Mouse (Mus musculus) spleen, adult 2 months (tissue): Measurements from ENCODE around the gene Exosc3. TPM values are rescaled to one million over a fixed set of nuclear protein-coding genes. Genes with fewer than 3 reads are reported as not detected.

Experiments used
- DNase-seq, 2 experiments: peaks; one replicate each; pipeline versions ENCODE4 v3.0.0 to v3.0.0-alpha.2; 2012 to 2021; ENCODE audit warnings: low spot score in 2 of 2, low read depth in 1 of 2
- H3K27ac ChIP-seq: fragments of 200-500 bp; 2 replicates; pipeline ENCODE4 v1.5.1; 2012; ENCODE audit warnings: low read length, inconsistent platforms; ENCODE audit not compliant: insufficient read depth
- H3K27me3 ChIP-seq: fragments of 200-500 bp; 2 replicates; pipeline ENCODE4 v1.6.1; 2012; ENCODE audit warnings: mild to moderate bottlenecking, moderate library complexity, low read length, inconsistent platforms; ENCODE audit not compliant: control insufficient read depth, insufficient read depth
- H3K36me3 ChIP-seq: fragments of 200-500 bp; 2 replicates; pipeline ENCODE4 v1.6.1; 2012; ENCODE audit warnings: mild to moderate bottlenecking, low read length, inconsistent platforms; ENCODE audit not compliant: control insufficient read depth, insufficient read depth
- H3K4me1 ChIP-seq: fragments of 200-500 bp; 2 replicates; pipeline ENCODE4 v1.6.1; 2011; ENCODE audit warnings: inconsistent platforms; ENCODE audit not compliant: control insufficient read depth, insufficient read depth, insufficient read length
- H3K4me3 ChIP-seq: fragments of 200-500 bp; 2 replicates; pipeline ENCODE4 v1.5.1; 2011; ENCODE audit warnings: mild to moderate bottlenecking, inconsistent platforms; ENCODE audit not compliant: insufficient read depth, insufficient read length; ENCODE audit errors: extremely low read depth
- CTCF ChIP-seq: fragments of 200-500 bp; IDR thresholded peaks from 2 replicates; pipeline ENCODE4 v1.5.1; 2011; ENCODE audit warnings: mild to moderate bottlenecking, inconsistent platforms; ENCODE audit not compliant: insufficient read depth, insufficient read length, insufficient replicate concordance; ENCODE audit errors: extremely low read depth
- POLR2A ChIP-seq: fragments of 200-500 bp; IDR thresholded peaks from 2 replicates; pipeline ENCODE4 v1.6.1; 2011; ENCODE audit warnings: low read depth, low read length, inconsistent platforms
- WGBS: fragments of 180-500 bp; shearing (Covaris S2); methylation state at CpG from one replicate; pipeline ENCODE4 v1.1.7; 2018; 5-methylcytosine and 5-hydroxymethylcytosine counted together
- polyA plus RNA-seq: library from polyadenylated mRNA; depleted of rRNA; stranded (reverse); fragments of >200 nt; gene quantifications from 2 replicates; pipeline ENCODE4 v1.2.3, GENCODE M21; 2012

The Exosc3 gene
- polyA plus RNA-seq, 1 experiment, result 23.0 TPM

DNA sequence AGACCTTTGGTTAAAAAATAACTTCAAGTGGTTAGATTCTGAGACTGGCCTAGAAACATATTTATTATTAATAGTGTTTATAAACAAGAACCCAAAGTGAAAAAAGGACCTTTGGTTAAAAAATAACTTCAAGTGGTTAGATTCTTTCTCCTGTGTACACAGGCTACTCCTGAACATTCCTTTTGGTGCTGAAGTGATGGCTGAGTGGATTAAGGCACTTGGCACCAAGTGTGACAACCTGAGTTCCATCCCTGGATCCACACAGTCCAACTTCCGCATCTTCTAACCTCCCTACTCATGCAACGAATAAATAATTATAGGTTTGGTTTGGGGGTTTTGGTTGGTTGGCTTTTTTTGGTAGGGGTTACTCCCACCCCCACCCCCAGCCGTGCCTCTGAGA lies 28.7 kb upstream of the Exosc3 start:
- Histone ChIP-seq H3K4me3 (no peak overlapping the region), H3K27ac (no peak overlapping the region), H3K27me3 (no peaks in the 10 kb centered on the region), H3K4me1 (no peaks in the 10 kb centered on the region), H3K36me3 (peaks cover 26% of the 10 kb centered on the region)
- TF ChIP-seq CTCF (no peak), POLR2A (no peak)
- WGBS, result 92% methylated on average over 3 of the region's 3 CpGs
- DNase-seq, result no peak

DNA sequence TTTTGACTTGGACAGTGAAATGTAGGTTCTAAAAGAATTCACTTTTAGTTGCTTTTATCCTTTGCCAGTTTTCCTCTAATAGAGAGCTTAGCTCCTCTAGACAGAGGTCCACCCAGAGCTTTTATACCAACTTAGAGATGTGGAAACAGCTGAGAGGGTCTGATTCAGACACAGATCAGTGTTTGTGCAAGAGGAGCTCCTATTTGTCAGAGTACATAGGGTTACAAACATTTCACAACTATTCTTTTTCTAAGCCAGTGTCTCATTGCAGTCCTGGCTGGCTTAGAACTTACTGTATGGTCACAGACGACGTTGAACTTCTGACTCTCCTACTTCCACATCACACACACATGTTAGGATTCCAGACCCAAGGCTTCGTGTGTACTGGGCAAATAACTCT lies 14.1 kb upstream of the Exosc3 start:
- Histone ChIP-seq H3K4me1 (no peaks in the 10 kb centered on the region), H3K36me3 (peaks cover 7% of the 10 kb centered on the region; the same call in 1 of the 2 replicates), H3K27ac (no peak overlapping the region), H3K27me3 (no peaks in the 10 kb centered on the region), H3K4me3 (no peak overlapping the region)
- no peak for DNase-seq
- TF ChIP-seq POLR2A, result no peak
- WGBS, result 92% methylated on average over 3 of the region's 3 CpGs

DNA sequence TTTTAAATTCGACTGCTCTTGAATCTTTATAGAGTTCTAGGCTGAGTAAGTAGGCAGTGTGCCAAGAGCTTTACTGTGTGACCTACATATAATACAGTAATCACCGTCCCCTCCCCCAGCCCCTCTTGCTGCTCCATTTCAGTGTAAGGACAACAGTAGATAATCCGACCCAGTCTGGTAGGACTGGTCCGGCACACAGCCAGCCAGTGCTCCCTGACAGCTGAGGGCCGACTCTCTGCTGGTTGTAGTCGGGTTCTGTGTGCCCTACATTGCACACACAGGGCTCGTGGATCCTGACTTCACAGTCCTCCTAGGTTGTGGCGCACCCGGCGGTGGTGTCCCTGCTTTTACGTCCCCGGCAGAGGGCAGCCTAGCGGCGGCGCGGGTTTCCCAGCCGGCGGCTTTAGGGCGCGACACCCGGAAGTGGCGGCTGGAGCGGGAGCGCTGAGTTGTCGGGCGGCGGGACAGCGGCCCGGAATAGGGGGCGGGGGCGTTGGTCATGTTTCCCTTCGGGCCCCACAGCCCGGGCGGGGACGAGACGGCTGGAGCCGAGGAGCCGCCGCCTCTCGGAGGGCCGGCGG lies 773 bp downstream of the Exosc3 start, which contains the start of gene Dcaf10:
TSS of gene Dcaf10 (plus strand) at position 433 of the 581 bp plus-strand sequence.
- Histone ChIP-seq H3K27me3 (no peaks in the 10 kb centered on the region), H3K27ac (peak within 1 kb of the TSS; percentile 67), H3K4me3 (peak within 1 kb of the TSS; percentile 81), H3K36me3 (no peaks in the 10 kb centered on the region), H3K4me1 (peaks cover 7% of the 10 kb centered on the region; the same call in 1 of the 2 replicates)
- TF ChIP-seq CTCF (no peak), POLR2A (0 out of 2 replicates have a peak, but pooled peaks have one; percentile 28)
- WGBS, result 2% methylated on average over 38 of the region's 42 CpGs
- peak; percentile 71 to 87 for DNase-seq

DNA sequence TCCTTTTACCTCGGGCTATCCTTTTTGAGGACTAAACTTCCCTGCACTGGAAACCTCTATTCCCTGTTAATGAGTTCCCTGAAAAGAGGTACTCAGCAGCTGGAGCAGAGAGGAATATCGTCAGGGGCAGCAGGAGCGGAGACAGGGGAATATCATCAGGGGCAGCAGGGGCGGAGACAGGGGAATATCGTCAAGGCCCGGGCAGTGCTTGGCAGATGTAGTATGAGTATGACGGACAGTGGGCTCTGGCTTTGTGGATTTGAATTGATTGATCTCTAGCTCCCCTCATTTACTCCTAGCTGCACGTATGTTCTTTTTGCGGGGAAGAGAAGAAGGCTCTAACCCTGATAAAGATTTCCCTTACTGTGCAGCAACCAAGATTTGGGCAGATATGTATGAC lies 1.3 kb downstream of the Exosc3 start:
- DNase-seq, result no peak
- no peak overlapping the region for H3K27ac ChIP-seq
- WGBS, result 85% methylated on average over 9 of the region's 9 CpGs
- peaks cover 7% of the 10 kb centered on the region; the same call in 1 of the 2 replicates for H3K4me1 ChIP-seq
- H3K27me3 ChIP-seq, result no peaks in the 10 kb centered on the region
- no peak overlapping the region for H3K4me3 ChIP-seq
- H3K36me3 ChIP-seq, result no peaks in the 10 kb centered on the region
- TF ChIP-seq CTCF (no peak), POLR2A (no peak)

DNA sequence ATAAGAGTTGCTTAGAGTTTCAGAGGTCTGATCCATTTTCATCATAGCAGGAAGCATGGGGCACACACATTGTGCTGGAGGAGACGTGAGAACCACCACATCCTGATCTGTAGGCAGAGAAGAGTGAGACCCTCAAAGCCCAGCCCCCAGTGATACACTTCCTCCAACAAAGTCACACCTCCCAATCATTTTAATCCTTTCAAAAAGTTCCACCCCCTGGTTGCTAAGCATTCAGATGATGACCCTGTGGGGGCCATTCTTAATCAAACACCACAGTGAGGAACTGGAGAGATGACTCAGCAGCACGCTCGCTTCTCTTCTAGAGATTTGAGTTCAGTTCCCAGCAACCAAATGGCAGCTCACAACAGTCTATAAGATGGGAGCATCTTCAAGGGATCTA lies 10.1 kb downstream of the Exosc3 start:
- Histone ChIP-seq H3K4me3 (no peak overlapping the region), H3K27ac (no peak overlapping the region), H3K4me1 (no peaks in the 10 kb centered on the region), H3K36me3 (no peaks in the 10 kb centered on the region), H3K27me3 (no peaks in the 10 kb centered on the region)
- no peak for DNase-seq
- WGBS, result 49% methylated on average over 3 of the region's 3 CpGs
- TF ChIP-seq CTCF (no peak), POLR2A (no peak)

DNA sequence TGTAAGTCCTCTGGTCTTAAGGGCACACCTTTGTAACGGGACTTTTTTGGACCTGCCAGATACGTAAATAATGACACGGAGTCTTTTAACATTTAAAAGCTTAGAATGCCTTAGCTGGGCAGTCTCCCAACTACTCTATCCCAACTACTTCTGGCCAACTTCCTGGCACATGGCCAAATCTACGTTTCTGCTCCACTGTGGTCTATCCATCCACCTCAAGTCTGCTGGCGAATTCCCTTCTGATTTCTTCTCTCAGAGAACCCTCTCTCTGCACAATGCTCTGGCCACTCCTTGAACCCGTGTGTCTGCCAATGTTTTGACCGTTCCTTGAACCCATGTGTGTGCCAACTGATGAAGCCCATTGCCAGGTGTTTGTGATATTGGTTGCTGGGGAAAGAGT lies 11.4 kb downstream of the Exosc3 start:
- DNase-seq, result no peak
- Histone ChIP-seq H3K36me3 (no peaks in the 10 kb centered on the region), H3K27me3 (no peaks in the 10 kb centered on the region), H3K27ac (no peak overlapping the region), H3K4me1 (no peaks in the 10 kb centered on the region), H3K4me3 (no peak overlapping the region)
- 89% methylated on average over 7 of the region's 7 CpGs for WGBS
- TF ChIP-seq CTCF, result no peak
- no peak for TF ChIP-seq POLR2A

DNA sequence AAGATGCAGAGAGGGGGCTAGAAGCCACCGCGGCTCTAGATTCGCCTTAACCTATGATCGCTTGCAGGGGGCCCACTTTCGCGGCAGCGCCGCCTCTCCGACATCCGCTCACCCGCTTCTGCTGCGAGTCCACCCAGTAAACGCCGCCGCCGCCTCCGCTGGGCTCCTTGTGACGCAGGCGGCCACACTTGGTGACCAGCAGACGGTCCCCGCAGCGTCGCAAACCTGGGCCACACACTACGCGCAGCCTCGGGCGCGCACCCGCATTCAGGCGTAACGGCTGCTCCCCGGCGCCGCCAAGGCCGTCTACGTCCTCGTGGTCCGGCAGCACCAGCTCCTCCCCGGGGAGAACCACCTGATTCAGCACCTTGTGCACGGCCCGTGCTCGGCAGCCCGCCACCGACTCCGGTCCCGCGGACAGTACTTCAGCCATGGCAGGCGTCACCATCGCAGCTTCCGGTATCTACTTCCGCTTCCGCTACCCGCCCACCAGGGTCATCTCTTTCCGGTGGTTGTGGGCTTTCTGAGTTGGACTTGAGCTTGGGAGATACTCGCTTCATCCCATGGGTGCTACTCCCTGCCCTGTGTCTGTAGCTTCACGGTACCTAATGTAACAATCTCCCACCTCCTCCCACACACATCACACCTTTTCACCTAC lies 22.2 kb downstream of the Exosc3 start:
- Histone ChIP-seq H3K36me3 (peaks cover 8% of the 10 kb centered on the region), H3K4me1 (0 out of 2 replicates have a peak, but pooled peaks cover 5% of the 10 kb centered on the region), H3K27me3 (no peaks in the 10 kb centered on the region), H3K4me3 (peak overlapping the region; percentile 79), H3K27ac (peak overlapping the region; percentile 80)
- under 1% methylated on average over 56 of the region's 56 CpGs for WGBS
- TF ChIP-seq POLR2A (peak; percentile 72), CTCF (no peak)
- DNase-seq, result peak; percentile 58 to 75
